Mouse (Mus musculus) brown adipose tissue, adult 24 weeks (tissue): Measurements from ENCODE around the gene Gmpr. TPM values are rescaled to one million over a fixed set of nuclear protein-coding genes. Genes with fewer than 3 reads are reported as not detected.
"Not testable (repeated sequence)": the region's sequence is repeated elsewhere in the genome, so short reads cannot be mapped to it uniquely, and the experiment has no call there.

Source experiments
- H3K27ac ChIP-seq: fragments of 200-500 bp; replicated peaks from 2 replicates; pipeline ENCODE4 v1.5.1; 2012; ENCODE audit warnings: low read depth, mild to moderate bottlenecking, low read length
- H3K4me1 ChIP-seq: fragments of 200-500 bp; 2 replicates; pipeline ENCODE4 v1.6.1; 2012; ENCODE audit warnings: low read length, mixed read lengths; ENCODE audit not compliant: control insufficient read depth, insufficient read depth, insufficient read length
- H3K4me3 ChIP-seq: fragments of 200-500 bp; 2 replicates; pipeline ENCODE4 v1.5.1; 2012; ENCODE audit warnings: low read depth, mild to moderate bottlenecking, low read length, moderate library complexity; ENCODE audit not compliant: insufficient read depth
- polyA plus RNA-seq: library from polyadenylated mRNA; stranded (reverse); fragments of >200 nt; gene quantifications from 2 replicates; pipeline ENCODE4 v1.2.4, GENCODE M21; 2012; ENCODE audit not compliant: missing spikeins, insufficient read depth, insufficient read length

The Gmpr gene
- polyA plus RNA-seq = 74.5 and 79.6 TPM in 2 replicates

DNA sequence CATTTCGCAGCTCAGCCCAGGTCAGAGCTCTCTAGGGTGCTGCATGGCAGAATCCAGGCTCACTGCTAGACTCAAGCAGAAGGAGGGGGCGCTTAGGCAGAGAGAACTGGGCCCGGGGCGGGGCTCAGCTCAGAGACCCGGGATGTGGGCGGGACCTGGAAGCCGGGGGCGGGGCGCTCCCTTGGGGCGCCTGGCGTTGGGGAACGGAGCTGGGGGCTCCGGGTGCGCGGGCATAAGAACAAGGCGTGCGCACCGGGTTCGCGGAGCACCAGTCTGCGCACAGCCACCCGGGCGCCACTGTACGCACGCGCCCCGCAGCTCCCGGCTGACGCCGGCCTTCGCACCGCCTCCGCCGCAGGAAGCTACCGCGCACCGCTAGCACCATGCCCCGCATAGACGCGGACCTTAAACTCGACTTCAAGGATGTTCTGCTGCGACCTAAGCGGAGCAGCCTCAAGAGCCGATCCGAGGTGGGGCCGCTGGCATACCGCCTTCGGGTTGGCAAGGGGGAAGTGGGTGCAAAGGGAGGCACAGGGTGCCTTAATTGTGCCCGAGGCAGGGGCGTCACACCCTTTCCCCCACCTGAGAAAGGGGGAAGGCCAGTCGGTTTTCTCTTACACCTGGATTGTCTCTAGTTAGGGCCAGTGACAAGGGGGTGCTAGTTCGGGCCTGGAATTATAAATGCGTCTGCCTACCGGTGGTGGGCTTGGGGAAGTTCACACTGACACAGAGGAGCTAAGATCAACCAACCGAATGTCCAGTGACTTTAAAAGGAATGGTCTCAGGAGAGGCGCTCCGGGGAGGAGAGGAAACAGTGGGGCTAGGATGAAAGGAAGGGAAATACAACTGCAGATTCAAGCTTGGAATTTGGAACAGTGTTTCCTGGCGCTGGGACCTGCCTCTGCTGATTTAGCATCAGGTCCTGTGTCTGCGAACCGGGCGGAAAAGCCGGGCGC lies at the start of gene Gmpr:
Gene Gmpr (plus strand): TSS at position 171 of the 956 bp plus-strand sequence.
- Histone ChIP-seq H3K27ac (peak within 1 kb of the TSS; percentile 99), H3K4me3 (peak within 1 kb of the TSS; percentile 99), H3K4me1 (peaks cover 23% of the 10 kb centered on the region)

DNA sequence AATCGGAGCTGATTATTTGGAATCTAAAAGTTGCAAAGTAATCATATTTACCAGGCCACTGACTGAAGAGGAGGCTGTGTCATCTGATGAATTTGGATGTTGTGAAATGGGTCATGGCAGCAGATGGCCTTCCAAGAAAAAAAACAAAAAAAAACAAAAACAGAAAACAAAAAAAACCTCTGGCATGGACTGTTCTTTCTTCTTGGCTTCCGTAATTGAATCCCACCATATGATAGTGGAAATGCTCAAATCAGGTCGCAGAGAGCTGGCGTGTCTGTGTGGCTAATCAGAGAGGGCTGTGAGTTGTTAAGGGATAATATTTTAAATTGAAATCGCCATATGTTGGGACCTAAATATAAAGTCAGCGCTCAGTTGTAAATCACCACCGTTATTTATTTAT lies 49.8 kb upstream of the Gmpr start:
- Histone ChIP-seq H3K27ac (no peak overlapping the region), H3K4me3 (no peak overlapping the region), H3K4me1 (peaks cover 12% of the 10 kb centered on the region)

DNA sequence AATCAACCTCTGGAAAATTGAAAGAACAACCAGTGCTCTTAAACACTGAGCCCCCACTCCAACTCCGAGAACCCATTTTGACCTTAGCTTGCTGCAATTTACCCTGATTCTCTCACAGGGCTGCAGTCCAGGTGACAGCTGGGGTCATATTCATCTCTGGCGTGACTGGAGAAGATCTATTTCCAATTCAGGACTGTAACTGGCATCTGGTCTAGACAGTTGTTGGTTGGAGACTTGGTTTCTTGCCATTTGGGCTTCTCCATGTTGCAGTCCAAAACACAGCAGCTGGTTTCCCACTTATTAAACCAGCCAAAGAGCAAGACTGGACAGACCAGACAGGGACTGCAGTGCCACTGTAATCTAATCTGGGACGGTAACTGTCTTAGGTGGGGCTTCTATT lies 47.1 kb upstream of the Gmpr start:
- Histone ChIP-seq H3K4me1 (peaks cover 6% of the 10 kb centered on the region; the same call in 1 of the 2 replicates), H3K27ac (no peak overlapping the region), H3K4me3 (no peak overlapping the region)

DNA sequence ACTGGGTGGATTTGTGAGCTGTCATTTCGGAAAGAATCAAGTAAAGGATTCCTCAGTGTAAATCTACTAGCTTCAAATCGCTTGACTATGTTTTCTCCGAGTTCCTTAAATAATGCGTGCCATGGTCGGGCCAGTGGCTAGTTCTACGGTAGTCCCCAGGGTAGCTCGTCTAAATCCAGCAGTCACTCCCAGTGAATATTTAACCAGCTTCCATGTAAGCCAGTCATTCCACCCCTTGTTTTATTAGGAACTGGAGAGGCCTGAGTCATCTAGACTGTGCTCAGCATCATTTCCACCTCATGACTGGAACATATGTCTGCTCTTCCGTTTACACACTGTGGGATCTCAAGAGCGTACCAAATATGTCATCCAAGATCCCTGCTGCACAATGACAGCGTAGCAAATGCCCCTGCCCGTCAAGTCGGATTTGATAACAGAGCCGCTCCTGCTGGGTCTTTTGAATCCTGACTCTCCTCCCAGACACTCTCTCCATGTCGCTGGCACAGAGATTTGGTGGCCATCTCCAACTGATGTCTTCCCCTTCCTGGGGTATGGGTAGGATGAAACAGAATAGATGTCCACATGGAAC lies 45.8 kb upstream of the Gmpr start:
- Histone ChIP-seq H3K4me3 (no peak overlapping the region), H3K27ac (no peak overlapping the region), H3K4me1 (no peaks in the 10 kb centered on the region)

DNA sequence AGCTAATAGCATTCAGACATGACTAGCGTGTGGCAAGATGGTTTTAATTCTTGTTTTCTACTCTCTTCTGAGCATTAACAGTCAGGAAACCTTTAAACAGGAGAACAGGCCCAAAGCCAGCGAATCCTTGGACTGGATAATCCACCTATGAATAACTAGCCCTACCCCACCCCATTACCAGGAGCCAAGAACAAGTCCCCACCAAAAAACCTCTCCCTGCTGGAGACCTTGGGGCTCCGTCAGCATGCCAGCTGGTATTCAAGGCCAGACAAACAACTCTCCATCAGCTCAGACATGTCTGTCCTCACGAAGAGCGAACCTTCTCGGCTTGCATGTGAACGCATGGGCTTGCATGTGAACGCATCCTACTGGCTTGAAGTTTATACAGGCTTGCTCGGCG lies 41.6 kb upstream of the Gmpr start:
- no peak overlapping the region for H3K27ac ChIP-seq
- H3K4me3 ChIP-seq = no peak overlapping the region
- peaks cover 3% of the 10 kb centered on the region; the same call in 1 of the 2 replicates for H3K4me1 ChIP-seq

DNA sequence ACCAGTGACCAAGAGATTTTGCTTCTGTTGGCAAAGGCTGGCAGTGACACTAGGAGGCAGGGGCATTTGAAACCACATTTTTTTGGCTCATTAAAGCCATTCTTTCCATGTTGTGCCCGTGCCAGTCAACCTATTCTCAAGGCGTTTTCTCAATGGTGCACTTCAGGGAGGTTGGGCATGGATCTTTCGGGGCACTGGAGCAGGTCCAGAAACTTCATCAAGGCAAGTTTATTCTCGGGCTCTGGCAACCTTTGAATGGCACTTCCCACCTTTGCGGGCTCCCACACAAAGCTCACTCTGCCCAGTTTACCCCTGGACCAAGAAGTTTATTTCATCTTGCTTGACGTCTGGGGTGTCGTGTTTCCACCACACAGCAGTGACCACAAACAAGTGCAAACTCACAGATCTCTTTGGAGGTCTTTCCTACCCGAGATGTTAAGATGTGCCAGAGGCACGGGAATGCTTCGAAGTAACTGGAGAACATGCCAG lies 41.2 kb upstream of the Gmpr start:
- Histone ChIP-seq H3K27ac (no peak overlapping the region), H3K4me1 (peaks cover 3% of the 10 kb centered on the region; the same call in 1 of the 2 replicates), H3K4me3 (no peak overlapping the region)

DNA sequence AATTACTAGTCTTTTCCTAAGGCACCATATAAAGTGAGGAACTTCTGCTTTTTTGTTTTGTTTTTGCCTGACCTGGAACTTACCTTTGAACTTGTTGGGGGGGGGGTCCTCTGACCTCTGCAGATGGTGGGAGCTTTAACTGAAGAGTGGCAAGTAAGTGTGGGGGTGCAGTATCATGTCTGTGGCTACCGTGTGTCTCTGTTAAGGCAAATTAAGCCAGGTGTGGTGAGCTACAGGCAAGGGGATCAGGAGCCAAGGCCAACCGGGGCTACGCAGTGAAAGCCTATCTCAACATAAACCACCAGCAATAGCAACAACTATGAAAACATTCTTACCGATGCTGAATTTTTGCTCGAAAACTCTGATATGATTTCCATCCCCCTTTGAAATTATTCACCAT lies 38.5 kb upstream of the Gmpr start:
- H3K4me3 ChIP-seq = no peak overlapping the region
- H3K4me1 ChIP-seq = peaks cover 3% of the 10 kb centered on the region; the same call in 1 of the 2 replicates
- no peak overlapping the region for H3K27ac ChIP-seq

DNA sequence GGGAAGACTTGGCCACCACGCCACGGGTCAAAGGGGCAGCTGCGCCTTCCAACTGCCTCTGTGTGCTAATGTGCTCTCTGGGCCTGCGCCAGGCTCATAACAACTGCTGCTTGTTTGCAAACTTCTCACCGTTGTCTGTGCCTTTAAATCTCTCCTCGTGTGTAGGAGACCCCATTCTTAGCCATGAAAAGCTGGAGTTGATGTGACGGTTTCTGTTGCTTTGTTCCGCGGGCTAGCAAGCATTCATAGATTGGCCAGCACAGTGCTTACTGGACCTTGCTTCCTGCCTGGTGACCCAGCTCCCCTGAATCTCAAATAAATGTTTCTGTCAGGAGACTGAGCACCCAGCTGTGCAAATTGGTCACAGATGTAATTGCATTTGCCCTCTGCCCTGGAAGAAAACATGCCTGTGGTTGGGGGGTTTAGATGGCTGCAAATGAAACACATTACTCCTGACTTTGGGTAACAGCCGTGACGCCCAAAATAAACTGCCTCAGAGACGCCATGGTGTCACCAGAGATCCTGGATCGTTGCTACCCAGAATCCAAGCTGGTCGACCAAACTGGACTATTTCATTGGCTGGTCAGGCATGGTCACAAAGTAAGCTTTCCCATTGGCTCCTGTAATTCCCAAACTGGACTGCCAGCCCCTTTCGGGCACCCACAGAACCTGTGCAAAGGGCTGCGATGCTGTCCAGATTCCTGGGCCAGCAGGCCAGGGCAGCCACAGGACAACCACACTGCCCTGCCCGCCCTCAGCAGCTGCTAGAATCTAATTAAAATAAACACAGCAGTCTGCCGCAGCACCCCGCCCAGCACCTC lies 37.6 kb upstream of the Gmpr start:
- Histone ChIP-seq H3K4me3 (peak overlapping the region; percentile 0; the same call in 1 of the 2 replicates), H3K27ac (0 out of 2 replicates have a peak overlapping the region, but pooled peaks have one; percentile 3), H3K4me1 (peaks cover 3% of the 10 kb centered on the region; the same call in 1 of the 2 replicates)

DNA sequence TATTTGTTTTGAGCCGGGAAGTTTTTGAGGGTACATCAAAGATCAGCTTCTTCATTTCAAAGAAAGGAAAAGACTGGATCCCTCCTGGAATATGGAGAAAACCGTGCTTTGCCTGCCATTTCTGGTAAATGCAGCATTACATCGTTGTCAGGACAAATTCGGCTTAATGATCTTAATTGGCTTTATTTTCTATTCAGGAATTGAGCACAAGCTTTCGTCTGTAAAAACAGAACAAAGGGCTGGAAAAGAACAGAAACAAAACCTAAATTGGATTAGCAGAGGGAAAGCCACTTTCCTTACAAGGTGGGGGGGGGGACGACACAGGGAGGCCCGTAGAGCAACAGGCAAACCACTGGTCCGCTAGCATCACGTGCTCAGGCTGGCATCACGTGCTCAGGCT lies 33.9 kb upstream of the Gmpr start:
- Histone ChIP-seq H3K27ac (0 out of 2 replicates have a peak overlapping the region, but pooled peaks have one; percentile 7), H3K4me3 (no peak overlapping the region), H3K4me1 (peaks cover 3% of the 10 kb centered on the region; the same call in 1 of the 2 replicates)

DNA sequence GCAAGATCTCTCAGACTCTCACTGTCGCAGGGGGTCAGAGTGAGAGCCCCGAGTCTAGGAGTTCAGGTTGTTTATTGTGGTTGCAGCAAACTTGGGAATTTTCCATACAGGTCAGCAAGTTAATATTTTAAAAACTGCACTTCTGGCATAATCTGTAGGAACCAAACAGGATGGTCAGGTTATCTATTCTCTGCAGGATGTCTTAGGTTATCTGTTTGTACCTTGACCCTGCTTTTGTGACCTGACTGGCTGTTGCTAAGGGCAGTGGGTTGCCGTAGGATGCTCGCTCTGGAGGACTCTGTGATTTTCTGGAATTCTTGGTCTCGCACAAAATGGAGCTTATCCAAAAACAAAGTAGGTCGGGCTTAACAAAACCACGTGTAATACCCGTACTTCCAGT lies 31.9 kb upstream of the Gmpr start:
- Histone ChIP-seq H3K27ac (no peak overlapping the region), H3K4me3 (no peak overlapping the region)

DNA sequence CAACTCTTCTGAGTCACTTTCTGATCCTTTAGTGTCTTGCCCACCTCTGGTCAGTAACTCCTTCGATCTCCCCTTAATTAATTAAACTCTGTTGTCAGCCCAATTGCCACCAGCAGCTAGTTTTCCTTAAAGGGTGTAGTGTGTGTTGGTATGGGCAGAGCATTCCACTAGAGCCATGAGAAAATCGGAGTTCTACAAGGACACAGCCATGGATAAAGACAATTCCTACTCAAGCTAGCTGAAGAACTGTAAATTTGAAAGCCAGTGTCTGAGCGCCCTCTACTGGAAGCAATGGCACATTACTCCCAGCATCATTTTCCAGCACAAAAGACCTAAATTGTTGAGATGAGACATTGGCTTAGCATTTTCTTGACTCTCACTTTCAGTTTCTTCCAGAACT lies 30.1 kb upstream of the Gmpr start:
- Histone ChIP-seq H3K27ac (peak overlapping the region; percentile 24; the same call in 1 of the 2 replicates), H3K4me3 (no peak overlapping the region), H3K4me1 (no peaks in the 10 kb centered on the region)

More for the DNA sequence above, 31.9 kb upstream of the Gmpr start:
- no peaks in the 10 kb centered on the region for H3K4me1 ChIP-seq

DNA sequence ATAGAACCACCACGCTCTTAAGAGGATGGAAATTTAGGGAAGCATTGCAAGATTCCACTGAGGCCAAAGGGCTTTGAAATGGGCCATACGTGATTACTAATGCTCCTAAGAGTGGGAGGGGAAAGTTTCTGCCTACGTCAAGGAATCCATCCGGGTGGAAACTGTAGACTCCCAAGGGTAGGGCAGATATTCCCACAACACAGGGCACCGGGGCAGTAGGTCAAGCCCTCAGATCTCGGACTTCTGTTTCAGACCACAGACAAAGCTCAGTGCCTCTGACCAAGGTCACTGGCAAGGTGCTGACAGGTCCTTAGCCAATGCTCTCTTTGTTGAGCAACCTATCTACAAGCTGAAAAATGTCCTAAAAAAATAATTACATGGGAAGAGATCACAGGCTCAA lies 27.3 kb upstream of the Gmpr start:
- no peaks in the 10 kb centered on the region for H3K4me1 ChIP-seq
- no peak overlapping the region for H3K4me3 ChIP-seq
- peak overlapping the region; percentile 88 for H3K27ac ChIP-seq

DNA sequence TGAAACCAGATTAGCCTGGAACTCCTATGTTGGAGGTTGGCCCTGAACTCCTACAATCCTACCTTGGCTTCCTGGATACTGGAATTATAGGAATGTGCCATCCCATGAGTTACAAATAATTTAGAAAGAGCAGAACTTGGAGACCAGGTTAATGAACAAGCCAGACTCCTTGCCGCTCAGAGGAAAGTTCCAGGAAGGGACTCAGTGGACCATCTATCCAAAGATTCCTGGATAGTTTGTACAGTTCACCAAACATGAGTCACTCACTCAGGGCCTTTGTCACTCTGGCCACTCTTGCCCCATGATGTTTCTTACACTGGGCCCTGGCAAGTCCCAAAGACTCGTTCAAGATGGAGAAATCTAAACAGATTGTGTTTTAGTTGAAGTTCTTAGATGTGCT lies 24.0 kb upstream of the Gmpr start:
- Histone ChIP-seq H3K4me3 (no peak overlapping the region), H3K27ac (no peak overlapping the region), H3K4me1 (peaks cover 3% of the 10 kb centered on the region; the same call in 1 of the 2 replicates)

DNA sequence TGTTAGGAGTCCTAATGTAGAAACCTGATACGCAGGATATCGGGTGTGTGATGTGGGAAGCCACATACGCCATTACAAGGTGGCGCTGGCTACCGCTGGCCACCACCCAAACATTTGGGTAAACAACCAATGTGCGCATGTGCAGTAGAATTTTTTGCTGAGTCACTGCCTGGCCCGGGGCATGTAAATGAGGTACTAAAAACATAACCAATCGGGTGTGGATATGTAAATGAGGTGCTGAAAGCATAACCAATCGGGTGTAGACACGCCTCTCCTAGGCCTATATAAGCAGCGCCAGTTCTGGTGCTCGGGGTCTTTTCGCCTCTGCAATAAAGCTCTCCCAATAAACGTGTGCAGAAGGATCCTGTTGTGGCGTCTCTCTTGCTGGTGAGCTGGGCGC lies 23.3 kb upstream of the Gmpr start:
- not testable (repeated sequence) for H3K27ac ChIP-seq, H3K4me1 ChIP-seq, H3K4me3 ChIP-seq
